ENCODE assay signal across 9 mouse cellular contexts in the genomic region with DNA sequence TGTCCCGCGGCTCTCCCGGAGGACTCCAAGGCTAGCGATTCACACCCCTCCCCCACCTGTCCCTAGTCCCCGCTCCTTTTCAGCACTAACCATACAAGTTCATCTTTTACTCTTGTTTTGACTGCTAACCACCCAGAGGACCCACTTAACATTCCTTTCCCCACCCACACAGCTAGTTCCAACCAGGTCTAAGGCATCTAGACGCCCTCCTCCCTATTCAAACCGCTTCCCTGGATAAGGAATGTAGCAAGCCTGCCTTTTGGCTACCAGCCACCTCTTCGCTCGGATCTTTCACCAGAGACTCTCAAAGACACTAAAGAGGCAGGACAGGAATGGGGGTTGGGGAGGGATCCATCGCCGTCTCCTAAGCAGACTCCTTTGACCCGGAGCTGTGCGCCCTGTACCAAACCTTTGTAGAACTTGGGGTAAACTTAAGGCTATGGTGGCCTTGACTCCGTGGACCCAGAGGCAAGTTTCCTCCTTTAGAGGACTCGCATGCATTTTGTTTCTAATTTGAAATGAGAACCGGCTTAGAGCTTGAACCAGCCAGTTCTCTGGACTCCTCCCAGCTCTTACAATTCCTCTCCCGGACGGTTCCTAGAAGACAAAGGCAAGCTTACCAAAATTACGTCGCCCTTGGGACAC. TPM values are rescaled to one million over a fixed set of nuclear protein-coding genes. Genes with fewer than 3 reads are reported as not detected.
DNase-seq lines count a peak whose midpoint lies in the region; ATAC-seq and TF ChIP-seq lines count a peak whose summit lies in the region.
"Had no signal": no experiment of that assay in that cellular context is flagged by ENCODE, and none has a peak within 500 bp of the region (broad histone marks: within the 10 kb centered on the region; RNA-seq: fewer than 3 reads in every experiment).

No protein-coding gene starts in this region.

- peak overlapping the region; percentile 50 for H3K4me2 ChIP-seq in intestine, embryonic 16.5 days (ENCODE audit: low read depth, low read length)
- H3K4me2 ChIP-seq in liver, postnatal 0 days (ENCODE audit: low read depth, low read length) = peak overlapping the region; percentile 38; the same call in 1 of the 2 replicates

- DNase-seq in cerebellum, postnatal 10 days = peak; percentile 65 to 69
- no peak for DNase-seq in cerebellum, adult 8-10 months
- DNase-seq in adrenal gland, postnatal 25 days = peak; percentile 45
- DNase-seq in gastrocnemius, postnatal 10 days = peak; percentile 41
- DNase-seq in liver, postnatal 0 days = peak; percentile 16
- peak; percentile 55 for DNase-seq in ovary, adult 18-20 months (ENCODE audit: low spot score)

- H3K4me3 ChIP-seq in intestine, embryonic 16.5 days (ENCODE audit: low read length) = peak overlapping the region; percentile 26
- H3K4me3 ChIP-seq in liver, postnatal 0 days (ENCODE audit: low read depth, low read length) = no peak overlapping the region

- peak overlapping the region; percentile 41; the same call in 1 of the 2 replicates for H3K9ac ChIP-seq in intestine, embryonic 16.5 days (ENCODE audit: low read depth, low read length)
- H3K9ac ChIP-seq in liver, postnatal 0 days (replicated peaks) = no peak overlapping the region

- no peaks in the 10 kb centered on the region for H3K9me3 ChIP-seq in intestine, embryonic 16.5 days (ENCODE audit: control insufficient read depth, low read length)
- no peaks in the 10 kb centered on the region for H3K9me3 ChIP-seq in liver, postnatal 0 days (ENCODE audit: low read length)

- H3K27ac ChIP-seq in intestine, embryonic 16.5 days (ENCODE audit: low read length) = peak overlapping the region; percentile 45; the same call in 1 of the 2 replicates
- H3K27ac ChIP-seq in liver, postnatal 0 days (ENCODE audit: low read depth) = no peak overlapping the region

- H3K4me1 ChIP-seq in intestine, embryonic 16.5 days (ENCODE audit: control insufficient read depth, insufficient read depth, low read length) = peaks cover 2% of the 10 kb centered on the region; the same call in 1 of the 2 replicates
- H3K4me1 ChIP-seq in liver, postnatal 0 days (ENCODE audit: insufficient read depth) = no peaks in the 10 kb centered on the region

- TF ChIP-seq EP300 in liver, postnatal 0 days (IDR thresholded peaks at IDR 0.05; ENCODE audit: low read depth) = no peak

- no peak for TF ChIP-seq CTCF in liver, postnatal 0 days (IDR thresholded peaks at IDR 0.05; ENCODE audit: low read depth)

- 10% methylated on average over 20 of the region's 20 CpGs for WGBS in intestine, embryonic 16.5 days
- WGBS in liver, postnatal 0 days (ENCODE audit: insufficient replicate concordance) = 19% methylated on average over 20 of the region's 20 CpGs

- 0 out of 2 replicates have a peak, but pooled peaks cover 3% of the 10 kb centered on the region for H3K27me3 ChIP-seq in intestine, embryonic 16.5 days (replicated peaks; ENCODE audit: control insufficient read depth, insufficient read depth, low read length)
- no peaks in the 10 kb centered on the region for H3K27me3 ChIP-seq in liver, postnatal 0 days (ENCODE audit: insufficient read depth, low read length)

- no peaks in the 10 kb centered on the region for H3K36me3 ChIP-seq in intestine, embryonic 16.5 days (ENCODE audit: control insufficient read depth, insufficient read depth, low read length)
- H3K36me3 ChIP-seq in liver, postnatal 0 days (replicated peaks; ENCODE audit: insufficient read depth, low read length) = no peaks in the 10 kb centered on the region

- ATAC-seq in intestine, embryonic 16.5 days = peak; percentile 63
- ATAC-seq in liver, postnatal 0 days = no peak
- no peak for ATAC-seq in megakaryocyte progenitor cell, adult 5-6 weeks (replicated peaks; ENCODE audit: poor library complexity)

RNA-seq across cellular contexts. Expression of gene Nanog, which starts 4.7 kb away (rescaled TPM):
- total RNA-seq in adrenal gland, postnatal 25 days (2021) = not detected in 2 replicates
- not detected for total RNA-seq in gastrocnemius, postnatal 10 days (2021)
- polyA plus RNA-seq in intestine, embryonic 16.5 days (2015; fragmentation: Nextera tagmentation; extraction: Ambion mirVana) = 0.06 and 0.18 TPM in 2 replicates
- polyA plus RNA-seq in liver, postnatal 0 days (2015; fragmentation: Nextera tagmentation; extraction: Ambion mirVana) = not detected in 2 replicates
- total RNA-seq in megakaryocyte progenitor cell, adult 5-6 weeks (2015) = not detected in 2 replicates
- not detected in 2 replicates for total RNA-seq in megakaryocyte progenitor cell, adult 5-6 weeks (2017)
- total RNA-seq: hematopoietic stem cell, adult 5-6 weeks had no signal
